Mouse (Mus musculus): ENCODE results near the gene Vmn1r117. TPM values are rescaled to one million over a fixed set of nuclear protein-coding genes. Genes with fewer than 3 reads are reported as not detected.

The Vmn1r117 gene
- total RNA-seq (2023): not detected in 4 replicates

GRCm38 (mm10) chr7:20884021-20884420 is at the start of gene Vmn1r117:
Vmn1r117 (minus strand) TSS chr7:20884121.

GRCm38 (mm10) chr7:20912247-20912646 is 28.3 kb upstream of the Vmn1r117 start, which contains the start of gene Vmn1r118:
Vmn1r118 (minus strand) TSS chr7:20912347.

GRCm38 (mm10) chr7:20871956-20872355 is 12.0 kb downstream of the Vmn1r117 start, which contains the start of gene Vmn1r116:
Vmn1r116 (plus strand) TSS chr7:20872256.

GRCm38 (mm10) chr7:20844885-20845284 is 39.0 kb downstream of the Vmn1r117 start, which contains the start of gene Vmn1r115:
Vmn1r115 (minus strand) TSS chr7:20844985.

Other genes starting within 250 kb of the Vmn1r117 start
- gene Vmn1r107, start 215.2 kb downstream of the Vmn1r117 start, total RNA-seq (2023): not detected in 4 replicates
- gene Vmn1r111, start 180.9 kb downstream of the Vmn1r117 start, total RNA-seq (2023): not detected in 4 replicates
- not detected in 4 replicates for gene Gm10668, start 153.5 kb downstream of the Vmn1r117 start, total RNA-seq (2023)
- gene Vmn1r112, start 112.9 kb downstream of the Vmn1r117 start, total RNA-seq (2023): not detected in 4 replicates
- not detected in 4 replicates for gene Vmn1r113, start 96.8 kb downstream of the Vmn1r117 start, total RNA-seq (2023)
- gene Vmn1r114, start 71.9 kb downstream of the Vmn1r117 start, total RNA-seq (2023): not detected in 4 replicates
- gene Vmn1r115, start 39.1 kb downstream of the Vmn1r117 start, total RNA-seq (2023): not detected in 4 replicates
- gene Vmn1r116, start 11.9 kb downstream of the Vmn1r117 start, total RNA-seq (2023): not detected in 4 replicates
- not detected in 4 replicates for gene Vmn1r118, start 28.2 kb upstream of the Vmn1r117 start, total RNA-seq (2023)
- not detected in 4 replicates for gene Vmn1r119, start 128.3 kb upstream of the Vmn1r117 start, total RNA-seq (2023)
- gene Vmn1r120, start 169.7 kb upstream of the Vmn1r117 start, total RNA-seq (2023): not detected in 4 replicates
- not detected in 4 replicates for gene Vmn1r121, start 214.4 kb upstream of the Vmn1r117 start, total RNA-seq (2023)